Comparison of ENCODE assay signal across 9 mouse cellular contexts in genomic region chr11:12034781-12035180, GRCm38 (mm10). TPM values are rescaled to one million over a fixed set of nuclear protein-coding genes. Genes with fewer than 3 reads are reported as not detected.
DNase-seq lines count a peak whose midpoint lies in the region; ATAC-seq lines count a peak whose summit lies in the region.
"Had no signal": no experiment of that assay in that cellular context is flagged by ENCODE, and none has a peak within 500 bp of the region (broad histone marks: within the 10 kb centered on the region; RNA-seq: fewer than 3 reads in every experiment).

No protein-coding gene starts in this region.

- peaks cover 23% of the 10 kb centered on the region for H3K4me1 ChIP-seq in heart, embryonic 13.5 days
- H3K4me1 ChIP-seq in hindbrain, embryonic 16.5 days (ENCODE audit: control insufficient read depth, insufficient read depth, low read depth, low read length): peaks cover 14% of the 10 kb centered on the region
- no peaks in the 10 kb centered on the region for H3K4me1 ChIP-seq in midbrain, embryonic 14.5 days (ENCODE audit: control insufficient read depth, insufficient read depth, low read length)

- peaks cover 10% of the 10 kb centered on the region for H3K36me3 ChIP-seq in heart, embryonic 13.5 days
- H3K36me3 ChIP-seq in hindbrain, embryonic 16.5 days (ENCODE audit: control insufficient read depth, insufficient read depth, low read length): no peaks in the 10 kb centered on the region
- no peaks in the 10 kb centered on the region for H3K36me3 ChIP-seq in midbrain, embryonic 14.5 days (ENCODE audit: control insufficient read depth, insufficient read depth, low read length)

- peak overlapping the region; percentile 98 for H3K9ac ChIP-seq in heart, embryonic 13.5 days
- no peak overlapping the region for H3K9ac ChIP-seq in hindbrain, embryonic 16.5 days (ENCODE audit: low read depth, low read length)
- no peak overlapping the region for H3K9ac ChIP-seq in midbrain, embryonic 14.5 days (replicated peaks; ENCODE audit: low read length)

- H3K27me3 ChIP-seq in heart, embryonic 13.5 days (replicated peaks): peaks cover 93% of the 10 kb centered on the region
- peaks cover 64% of the 10 kb centered on the region for H3K27me3 ChIP-seq in hindbrain, embryonic 16.5 days (replicated peaks; ENCODE audit: control insufficient read depth, insufficient read depth, low read length)
- peaks cover 88% of the 10 kb centered on the region for H3K27me3 ChIP-seq in midbrain, embryonic 14.5 days (ENCODE audit: control insufficient read depth, insufficient read depth, low read length)
- H3K27me3 ChIP-seq: CH12.LX had no signal

- no peak for DNase-seq in heart, postnatal 4 days
- peak; percentile 16 for DNase-seq in embryo, embryonic 9.5 days (ENCODE audit: extremely low spot score)
- peak; percentile 14 for DNase-seq in midbrain, embryonic 14.5 days
- no peak for DNase-seq in c-Kit-positive CD71-positive TER-119-positive erythroid progenitor cells, embryonic 14.5 days (ENCODE audit: low spot score)
- no peak for DNase-seq in natural killer cell, adult 2 months (ENCODE audit: low spot score in 2 of 2)
- DNase-seq in left cerebral cortex, adult 9 months (ENCODE audit: low spot score in 2 of 2): no peak

- WGBS in heart, embryonic 13.5 days: 42% methylated on average over 4 of the region's 4 CpGs
- 44% methylated on average over 4 of the region's 4 CpGs for WGBS in hindbrain, embryonic 16.5 days
- WGBS in midbrain, embryonic 14.5 days: 48% methylated on average over 4 of the region's 4 CpGs

- peak overlapping the region; percentile 71 for H3K4me2 ChIP-seq in heart, embryonic 13.5 days
- peak overlapping the region; percentile 40 for H3K4me2 ChIP-seq in hindbrain, embryonic 16.5 days (ENCODE audit: low read length)
- peak overlapping the region; percentile 58 for H3K4me2 ChIP-seq in midbrain, embryonic 14.5 days (ENCODE audit: low read length)

- peak overlapping the region; percentile 78 for H3K4me3 ChIP-seq in heart, embryonic 13.5 days
- H3K4me3 ChIP-seq in hindbrain, embryonic 16.5 days (ENCODE audit: low read length): peak overlapping the region; percentile 8
- peak overlapping the region; percentile 47 for H3K4me3 ChIP-seq in midbrain, embryonic 14.5 days (replicated peaks; ENCODE audit: low read depth, low read length)

- no peak for ATAC-seq in heart, embryonic 13.5 days (ENCODE audit: extremely low read depth, insufficient number of reproducible peaks, low FRiP score, low TSS enrichment)
- no peak for ATAC-seq in hindbrain, embryonic 16.5 days
- no peak for ATAC-seq in midbrain, embryonic 14.5 days (ENCODE audit: low FRiP score, low TSS enrichment)

- H3K27ac ChIP-seq in heart, embryonic 13.5 days (replicated peaks): peak overlapping the region; percentile 95
- H3K27ac ChIP-seq in hindbrain, embryonic 16.5 days (ENCODE audit: low read depth, low read length): no peak overlapping the region
- no peak overlapping the region for H3K27ac ChIP-seq in midbrain, embryonic 14.5 days (replicated peaks; ENCODE audit: low read depth, low read length)

- no peaks in the 10 kb centered on the region for H3K9me3 ChIP-seq in heart, embryonic 13.5 days
- no peaks in the 10 kb centered on the region for H3K9me3 ChIP-seq in hindbrain, embryonic 16.5 days (ENCODE audit: control insufficient read depth, low read length)
- H3K9me3 ChIP-seq in midbrain, embryonic 14.5 days (ENCODE audit: control insufficient read depth, low read length): no peaks in the 10 kb centered on the region

RNA-seq across cellular contexts. Expression of gene Grb10, which starts 3.7 kb away (rescaled TPM):
- polyA plus RNA-seq in heart, embryonic 13.5 days (2015; fragmentation: Nextera tagmentation; extraction: Ambion mirVana): 494 and 545 TPM in 2 replicates
- 100 to 1,000 TPM; 356 to 401 TPM for total RNA-seq in heart, postnatal 4 days (2021)
- 72.7 and 102 TPM in 2 replicates for polyA plus RNA-seq in hindbrain, embryonic 16.5 days (2015; fragmentation: Nextera tagmentation; extraction: Ambion mirVana)
- polyA plus RNA-seq in midbrain, embryonic 14.5 days (2014; fragmentation: Nextera tagmentation; extraction: Ambion mirVana): 45.1 and 51.0 TPM in 2 replicates

Comparison
In these comparisons a context has a peak if more than half of its experiments do, and no peak if none do; other contexts are left out.
1. H3K4me3 ChIP-seq: peak in every context shown above with its lines; median percentile 78 in heart, embryonic 13.5 days; 47 in midbrain, embryonic 14.5 days; 8 in hindbrain, embryonic 16.5 days.
2. DNase-seq: peak in embryo, embryonic 9.5 days (single experiment) and midbrain, embryonic 14.5 days (single experiment); none in heart, postnatal 4 days (single experiment), c-Kit-positive CD71-positive TER-119-positive erythroid progenitor cells, embryonic 14.5 days (single experiment), natural killer cell, adult 2 months (0 of 2) and left cerebral cortex, adult 9 months (0 of 2).
3. Peak in every context shown above with its lines, with median percentiles within 50 percentile points of each other: H3K4me2 ChIP-seq.